Mouse (Mus musculus): ENCODE results near the gene Mid1.
"Not testable (repeated sequence)": the region's sequence is repeated elsewhere in the genome, so short reads cannot be mapped to it uniquely, and the experiment has no call there.

The Mid1 gene

GRCm38 (mm10) chrX:170003536-170003935, 318.5 kb downstream of the Mid1 start:
- DNase-seq, result not testable (repeated sequence)

GRCm38 (mm10) chrX:170004236-170004635, 319.2 kb downstream of the Mid1 start:
- DNase-seq, result not testable (repeated sequence)

- not testable (repeated sequence) for DNase-seq
Measured at GRCm38 (mm10) chrX:170004793-170005192, 319.8 kb downstream of the Mid1 start.

- DNase-seq, result peak; percentile 42
Measured at GRCm38 (mm10) chrX:170005194-170005593, 320.2 kb downstream of the Mid1 start.

GRCm38 (mm10) chrX:170005695-170006297, 320.8 kb downstream of the Mid1 start:
- not testable (repeated sequence) for DNase-seq

GRCm38 (mm10) chrX:170006694-170007247, 321.8 kb downstream of the Mid1 start:
- not testable (repeated sequence) for DNase-seq

- DNase-seq, result not testable (repeated sequence)
Measured at GRCm38 (mm10) chrX:170007375-170008178, 322.6 kb downstream of the Mid1 start.

- DNase-seq, result not testable (repeated sequence)
Measured at GRCm38 (mm10) chrX:170008179-170008467, 323.1 kb downstream of the Mid1 start.

- DNase-seq, result peak; percentile 66
Measured at GRCm38 (mm10) chrX:170008584-170008983, 323.6 kb downstream of the Mid1 start.

GRCm38 (mm10) chrX:170009016-170009750, 324.2 kb downstream of the Mid1 start, which contains the start of gene Gm21887:
Gene Gm21887 (plus strand): TSS chrX:170009659.
- peak; percentile 100 for DNase-seq

GRCm38 (mm10) chrX:170009801-170010221, 324.8 kb downstream of the Mid1 start:
- DNase-seq, result peak; percentile 100

GRCm38 (mm10) chrX:170010581-170011528, 325.9 kb downstream of the Mid1 start:
- peak; percentile 84 for DNase-seq

- not testable (repeated sequence) for DNase-seq
Measured at GRCm38 (mm10) chrX:170011529-170011879, 326.5 kb downstream of the Mid1 start.

- DNase-seq, result not testable (repeated sequence)
Measured at GRCm38 (mm10) chrX:170013421-170013820, 328.4 kb downstream of the Mid1 start.

GRCm38 (mm10) chrX:170014038-170014437, 329.0 kb downstream of the Mid1 start:
- not testable (repeated sequence) for DNase-seq

GRCm38 (mm10) chrX:170015883-170016282, 330.9 kb downstream of the Mid1 start:
- not testable (repeated sequence) for DNase-seq

- DNase-seq, result peak; percentile 94
Measured at GRCm38 (mm10) chrX:170017333-170018245, 332.6 kb downstream of the Mid1 start.

- DNase-seq, result peak; percentile 79
Measured at GRCm38 (mm10) chrX:170018571-170019218, 333.7 kb downstream of the Mid1 start.

GRCm38 (mm10) chrX:170019219-170019953, 334.4 kb downstream of the Mid1 start:
- peak; percentile 70 for DNase-seq

All from kidney, postnatal 10 days (tissue).